Mouse (Mus musculus) limb, embryonic 14.5 days (tissue): Measurements from ENCODE around the gene Acsl1. TPM values are rescaled to one million over a fixed set of nuclear protein-coding genes. Genes with fewer than 3 reads are reported as not detected.
A peak's percentile ranks its signal among the peaks of the same experiment; 100 is the strongest.

Experiments used
- ATAC-seq: fragments of 200-750 bp; cut with Nextera tagmentation; 2 replicates; pipeline ENCODE4 v1.8.0; 2017; ENCODE audit warnings: low read depth, moderate number of reproducible peaks, moderate TSS enrichment; ENCODE audit not compliant: low FRiP score
- DNase-seq: peaks from one replicate; pipeline ENCODE4 v3.0.0-alpha.2; 2015; ENCODE audit warnings: low spot score
- H3K27ac ChIP-seq: fragments of 300-500 bp; sonication (generic); replicated peaks from 2 replicates; pipeline ENCODE4 v1.5.1; 2014; ENCODE audit warnings: low read depth, mild to moderate bottlenecking, low read length, moderate library complexity, mixed read lengths
- H3K27me3 ChIP-seq: fragments of 300-500 bp; sonication (generic); 2 replicates; pipeline ENCODE4 v1.6.1; 2014; ENCODE audit warnings: low read length, mixed read lengths; ENCODE audit not compliant: control insufficient read depth, insufficient read depth
- H3K36me3 ChIP-seq: fragments of 300-500 bp; sonication (generic); 2 replicates; pipeline ENCODE4 v1.6.1; 2014; ENCODE audit warnings: mild to moderate bottlenecking, low read length, moderate library complexity, mixed read lengths; ENCODE audit not compliant: control insufficient read depth, insufficient read depth
- H3K4me1 ChIP-seq: fragments of 300-500 bp; sonication (generic); 2 replicates; pipeline ENCODE4 v1.6.1; 2014; ENCODE audit warnings: antibody characterized with exemption, low read length, mixed read lengths; ENCODE audit not compliant: control insufficient read depth, insufficient read depth
- H3K4me2 ChIP-seq: fragments of 300-500 bp; sonication (generic); replicated peaks from 2 replicates; pipeline ENCODE4 v1.6.1; 2014; ENCODE audit warnings: low read depth, mild to moderate bottlenecking, low read length, moderate library complexity; ENCODE audit not compliant: severe bottlenecking
- H3K4me3 ChIP-seq: fragments of 300-500 bp; sonication (generic); replicated peaks from 2 replicates; pipeline ENCODE4 v1.5.1; 2014; ENCODE audit warnings: low read length
- H3K9ac ChIP-seq: fragments of 300-500 bp; sonication (generic); 2 replicates; pipeline ENCODE4 v1.6.1; 2014; ENCODE audit warnings: mild to moderate bottlenecking, low read depth, low read length, moderate library complexity; ENCODE audit not compliant: severe bottlenecking
- H3K9me3 ChIP-seq: fragments of 300-500 bp; sonication (generic); 2 replicates; pipeline ENCODE4 v1.6.1; 2016; ENCODE audit warnings: low read length; ENCODE audit not compliant: control insufficient read depth
- POLR2A ChIP-seq: fragments of 200-500 bp; IDR thresholded peaks from 2 replicates; pipeline ENCODE4 v1.8.0; 2012; ENCODE audit warnings: inconsistent platforms, mild to moderate bottlenecking, moderate library complexity, borderline replicate concordance; ENCODE audit not compliant: insufficient read depth, insufficient read length; ENCODE audit errors: extremely low read depth
- WGBS: fragments of 180-500 bp; shearing (Covaris S2); extraction: QIAGEN DNeasy Blood & Tissue Kit; methylation state at CpG from one replicate; pipeline ENCODE4 v1.1.7; 2014; 5-methylcytosine and 5-hydroxymethylcytosine counted together
- polyA plus RNA-seq, 2 experiments: library from polyadenylated mRNA; depleted of rRNA in 1 of 2; stranded (reverse) in 1 of 2; unstranded in 1 of 2; fragments of >200 nt; fragmentation: Nextera tagmentation in 1 of 2; extraction: Ambion mirVana in 1 of 2; gene quantifications; 2 replicates each; pipeline versions ENCODE4 v1.2.1 to v1.2.3; 2012 to 2014

Gene Acsl1
- polyA plus RNA-seq, 2 experiments = 20.7 to 33.9 TPM

- H3K9ac ChIP-seq = no peak overlapping the region
- TF ChIP-seq POLR2A = no peak
- DNase-seq (no peak), ATAC-seq (no peak)
- H3K4me3 ChIP-seq = no peak overlapping the region
- no peak overlapping the region for H3K27ac ChIP-seq
- 74% methylated on average over 11 of the region's 11 CpGs for WGBS
- H3K36me3 ChIP-seq = no peaks in the 10 kb centered on the region
- H3K27me3 ChIP-seq = no peaks in the 10 kb centered on the region
- H3K9me3 ChIP-seq = no peaks in the 10 kb centered on the region
- H3K4me2 ChIP-seq = no peak overlapping the region
- H3K4me1 ChIP-seq = no peaks in the 10 kb centered on the region
These were observed 75.8 kb downstream of the Acsl1 start for GRCm38 (mm10) chr8:46546431-46547176.

- H3K4me3 ChIP-seq = no peak overlapping the region
- ATAC-seq (no peak), DNase-seq (peak; percentile 82)
- H3K36me3 ChIP-seq = no peaks in the 10 kb centered on the region
- WGBS = 41% methylated on average over 4 of the region's 4 CpGs
- H3K4me2 ChIP-seq = no peak overlapping the region
- no peaks in the 10 kb centered on the region for H3K9me3 ChIP-seq
- no peaks in the 10 kb centered on the region for H3K4me1 ChIP-seq
- TF ChIP-seq POLR2A = no peak
- H3K27me3 ChIP-seq = no peaks in the 10 kb centered on the region
- no peak overlapping the region for H3K9ac ChIP-seq
- H3K27ac ChIP-seq = no peak overlapping the region
These were observed 76.4 kb downstream of the Acsl1 start for GRCm38 (mm10) chr8:46547245-46547644.

DNA sequence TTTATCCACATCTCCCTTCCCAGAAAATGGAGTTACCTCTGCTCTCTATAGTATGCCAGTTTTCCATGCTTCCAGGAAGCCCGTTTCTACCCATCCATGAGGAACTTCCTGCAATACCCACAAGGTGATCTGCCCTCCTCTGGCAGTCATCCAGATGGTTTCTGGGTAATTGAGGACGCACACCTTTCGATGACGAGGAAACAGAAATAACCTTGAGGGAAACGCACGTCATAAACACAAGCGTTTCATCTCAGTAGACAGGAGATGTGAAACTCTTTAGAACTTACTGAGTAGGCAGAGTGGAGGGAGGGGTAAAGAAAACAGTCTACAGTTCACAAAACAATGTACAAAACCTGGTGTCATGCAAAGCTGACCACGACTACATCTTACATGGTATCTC, 79.2 kb downstream of the Acsl1 start:
- ATAC-seq = no peak

GRCm38 (mm10) chr8:46551029-46551428, 80.2 kb downstream of the Acsl1 start:
- no peaks in the 10 kb centered on the region for H3K4me1 ChIP-seq
- no peak overlapping the region for H3K27ac ChIP-seq
- WGBS = 50% methylated on average over 4 of the region's 4 CpGs
- no peak for ATAC-seq
- TF ChIP-seq POLR2A = no peak
- peak overlapping the region; percentile 50; the same call in 1 of the 2 replicates for H3K4me3 ChIP-seq
- no peaks in the 10 kb centered on the region for H3K36me3 ChIP-seq
- DNase-seq = no peak
- no peak overlapping the region for H3K9ac ChIP-seq
- H3K27me3 ChIP-seq = no peaks in the 10 kb centered on the region
- H3K4me2 ChIP-seq = peak overlapping the region; percentile 45
- H3K9me3 ChIP-seq = no peaks in the 10 kb centered on the region

More for the DNA sequence above, 79.2 kb downstream of the Acsl1 start:
- H3K9ac ChIP-seq = no peak overlapping the region
- no peak overlapping the region for H3K4me2 ChIP-seq
- no peak overlapping the region for H3K4me3 ChIP-seq
- no peaks in the 10 kb centered on the region for H3K4me1 ChIP-seq
- no peak overlapping the region for H3K27ac ChIP-seq
- 76% methylated on average over 8 of the region's 8 CpGs for WGBS
- DNase-seq = no peak
- H3K36me3 ChIP-seq = no peaks in the 10 kb centered on the region
- H3K27me3 ChIP-seq = no peaks in the 10 kb centered on the region
- TF ChIP-seq POLR2A = no peak
- H3K9me3 ChIP-seq = no peaks in the 10 kb centered on the region

DNA sequence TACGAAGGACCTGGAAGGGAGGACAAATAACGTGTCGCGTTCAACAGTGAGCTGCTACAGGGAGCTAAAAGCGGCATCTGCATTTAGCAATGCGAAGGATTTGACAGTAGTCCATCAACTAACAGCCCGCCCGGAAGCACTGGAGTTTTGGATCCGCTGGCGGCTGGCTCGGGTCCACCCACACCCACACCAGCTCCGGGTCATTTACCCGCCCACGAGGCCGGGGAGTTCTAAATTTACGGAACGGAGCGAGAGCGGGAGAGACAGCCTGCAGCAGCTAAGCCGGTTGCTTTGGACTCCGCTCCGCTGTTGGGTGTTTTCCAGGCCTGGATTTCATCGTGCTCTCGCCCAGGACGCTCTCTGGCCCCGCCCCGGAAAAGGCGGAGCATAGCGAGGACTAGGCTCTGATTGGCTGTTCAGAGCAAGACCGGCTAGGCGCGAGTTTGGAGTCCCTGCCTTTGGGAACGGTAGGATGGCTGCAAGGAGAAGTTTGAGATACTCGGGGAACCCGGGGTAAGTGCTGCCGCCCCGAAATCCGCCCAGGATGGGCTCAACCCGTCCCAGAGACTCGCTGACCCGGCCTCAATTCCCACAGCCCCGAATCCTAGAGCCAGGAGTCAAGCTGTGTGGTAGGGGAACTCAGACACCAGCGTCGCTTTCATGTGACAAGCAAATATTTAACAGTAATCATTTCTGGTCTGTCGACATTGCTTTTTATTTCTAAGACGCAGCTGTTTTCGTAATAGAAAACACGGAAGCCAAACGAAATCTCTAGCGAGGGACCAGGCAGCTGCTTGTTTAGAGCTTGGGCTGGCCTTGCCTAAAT, 81.0 kb downstream of the Acsl1 start, which contains the start of gene Cenpu:
TSS of gene Cenpu (plus strand) at position 414 of the 826 bp plus-strand sequence.
- H3K9ac ChIP-seq = peak within 1 kb of the TSS; percentile 22; the same call in 1 of the 2 replicates
- no peaks in the 10 kb centered on the region for H3K27me3 ChIP-seq
- under 1% methylated on average over 50 of the region's 50 CpGs for WGBS
- H3K4me1 ChIP-seq = no peaks in the 10 kb centered on the region
- H3K4me2 ChIP-seq = peak within 1 kb of the TSS; percentile 45
- H3K27ac ChIP-seq = 0 out of 2 replicates have a peak within 1 kb of the TSS, but pooled peaks have one; percentile 53
- ATAC-seq = peak; percentile 98
- TF ChIP-seq POLR2A = peak; percentile 57; the same call in 1 of the 2 replicates
- peak within 1 kb of the TSS; percentile 50 for H3K4me3 ChIP-seq
- peak; percentile 100 for DNase-seq
- H3K36me3 ChIP-seq = 0 out of 2 replicates have a peak, but pooled peaks cover 3% of the 10 kb centered on the region
- H3K9me3 ChIP-seq = no peaks in the 10 kb centered on the region
